Mouse (Mus musculus) thymus, adult 2 months (tissue): ENCODE measurements around the gene Arhgap17.

Experiments used
- CTCF ChIP-seq: fragments of 200-500 bp; IDR thresholded peaks from 2 replicates; pipeline ENCODE4 v1.5.1; 2012; ENCODE audit warnings: mild to moderate bottlenecking, control low read depth, low read length, moderate library complexity, borderline replicate concordance; ENCODE audit not compliant: control insufficient read depth, poor library complexity, insufficient read depth; ENCODE audit errors: extremely low read depth
- POLR2A ChIP-seq: fragments of 200-500 bp; IDR thresholded peaks from 2 replicates; pipeline ENCODE4 v1.6.1; 2012; ENCODE audit warnings: mild to moderate bottlenecking, low read length, control low read depth, moderate library complexity; ENCODE audit not compliant: control insufficient read depth, poor library complexity, insufficient read depth; ENCODE audit errors: extremely low read depth

- TF ChIP-seq CTCF, result no peak
- no peak for TF ChIP-seq POLR2A
These were observed 15.3 kb downstream of the Arhgap17 start for GRCm38 (mm10) chr7:123354392-123354791.
